9 mouse cellular contexts compared by ENCODE assay signal in genomic region chr3:127451070-127451469, GRCm38 (mm10). TPM values are rescaled to one million over a fixed set of nuclear protein-coding genes. Genes with fewer than 3 reads are reported as not detected.
DNase-seq lines count a peak whose midpoint lies in the region; ATAC-seq and TF ChIP-seq lines count a peak whose summit lies in the region.
"Had no signal": no experiment of that assay in that cellular context is flagged by ENCODE, and none has a peak within 500 bp of the region (broad histone marks: within the 10 kb centered on the region; RNA-seq: fewer than 3 reads in every experiment).

No protein-coding gene starts in this region.

- peak; percentile 28 for DNase-seq in gastrocnemius, adult 18-20 months (ENCODE audit: low spot score)
- DNase-seq in gastrocnemius, postnatal 36 days = no peak
- DNase-seq in midbrain, postnatal 0 days (ENCODE audit: low spot score) = peak; percentile 51
- DNase-seq in adrenal gland, postnatal 36 days = peak; percentile 53 to 58
- peak; percentile 53 for DNase-seq in limb, embryonic 10.5 days (ENCODE audit: low spot score)

- intact Hi-C loops in gastrocnemius, postnatal 36 days (cut with DNase I) = loop anchor here (5.0 kb wide), 1 partner anchor 129 kb away; no protein-coding TSS in a partner anchor

- H3K9ac ChIP-seq in midbrain, postnatal 0 days (replicated peaks; ENCODE audit: low read length, poor library complexity, severe bottlenecking) = no peak overlapping the region
- H3K9ac ChIP-seq in midbrain, embryonic 13.5 days (replicated peaks) = no peak overlapping the region
- H3K9ac ChIP-seq: hindbrain, embryonic 15.5 days had no signal

- no peak for ATAC-seq in midbrain, postnatal 0 days (ENCODE audit: low FRiP score)
- ATAC-seq in midbrain, embryonic 13.5 days = no peak

- no peak overlapping the region for H3K4me2 ChIP-seq in midbrain, postnatal 0 days (ENCODE audit: low read depth, low read length, poor library complexity, severe bottlenecking)
- H3K4me2 ChIP-seq in midbrain, embryonic 13.5 days (replicated peaks) = no peak overlapping the region
- H3K4me2 ChIP-seq: hindbrain, embryonic 15.5 days had no signal

- no peaks in the 10 kb centered on the region for H3K9me3 ChIP-seq in midbrain, postnatal 0 days (ENCODE audit: low read length)
- H3K9me3 ChIP-seq in midbrain, embryonic 13.5 days = no peaks in the 10 kb centered on the region
- H3K9me3 ChIP-seq in limb, embryonic 10.5 days (replicated peaks) = no peaks in the 10 kb centered on the region
- H3K9me3 ChIP-seq: hindbrain, embryonic 15.5 days had no signal

- no peaks in the 10 kb centered on the region for H3K4me1 ChIP-seq in midbrain, postnatal 0 days (ENCODE audit: insufficient read depth, low read length)
- no peaks in the 10 kb centered on the region for H3K4me1 ChIP-seq in midbrain, embryonic 13.5 days (replicated peaks)
- no peaks in the 10 kb centered on the region for H3K4me1 ChIP-seq in embryonic fibroblast, embryonic 13.5 days (ENCODE audit: control insufficient read depth, insufficient read depth, low read length)
- H3K4me1 ChIP-seq in limb, embryonic 10.5 days = peaks cover 3% of the 10 kb centered on the region; the same call in 1 of the 2 replicates
- no peaks in the 10 kb centered on the region for H3K4me1 ChIP-seq in testis, adult 2 months (ENCODE audit: control insufficient read depth, insufficient read depth, low read length)
- H3K4me1 ChIP-seq: hindbrain, embryonic 15.5 days had no signal

- no peaks in the 10 kb centered on the region for H3K36me3 ChIP-seq in midbrain, postnatal 0 days (ENCODE audit: insufficient read depth, low read length)
- no peaks in the 10 kb centered on the region for H3K36me3 ChIP-seq in midbrain, embryonic 13.5 days
- H3K36me3 ChIP-seq in limb, embryonic 10.5 days = no peaks in the 10 kb centered on the region
- no peaks in the 10 kb centered on the region for H3K36me3 ChIP-seq in testis, adult 2 months (ENCODE audit: control insufficient read depth, insufficient read depth, low read length)
- H3K36me3 ChIP-seq: hindbrain, embryonic 15.5 days had no signal

- 6% methylated on average over 3 of the region's 3 CpGs for WGBS in midbrain, postnatal 0 days
- 14% methylated on average over 3 of the region's 3 CpGs for WGBS in midbrain, embryonic 13.5 days
- WGBS in limb, embryonic 10.5 days = 10% methylated on average over 3 of the region's 3 CpGs

- no peak overlapping the region for H3K4me3 ChIP-seq in midbrain, postnatal 0 days (ENCODE audit: low read depth, low read length)
- H3K4me3 ChIP-seq in midbrain, embryonic 13.5 days (replicated peaks) = no peak overlapping the region
- no peak overlapping the region for H3K4me3 ChIP-seq in embryonic fibroblast, embryonic 13.5 days (ENCODE audit: insufficient read depth, low read length)
- no peak overlapping the region for H3K4me3 ChIP-seq in limb, embryonic 10.5 days
- no peak overlapping the region for H3K4me3 ChIP-seq in testis, adult 2 months (ENCODE audit: control insufficient read depth, low read depth, low read length)
- H3K4me3 ChIP-seq: hindbrain, embryonic 15.5 days had no signal

- no peak overlapping the region for H3K27ac ChIP-seq in midbrain, postnatal 0 days (ENCODE audit: low read depth, low read length)
- no peak overlapping the region for H3K27ac ChIP-seq in midbrain, embryonic 13.5 days
- H3K27ac ChIP-seq in embryonic fibroblast, embryonic 13.5 days (ENCODE audit: insufficient read depth, low read length) = no peak overlapping the region
- H3K27ac ChIP-seq in limb, embryonic 10.5 days = no peak overlapping the region
- H3K27ac ChIP-seq in testis, adult 2 months (ENCODE audit: control insufficient read depth, insufficient read depth, low read depth, low read length) = no peak overlapping the region
- H3K27ac ChIP-seq: hindbrain, embryonic 15.5 days had no signal

- peak; percentile 78 for TF ChIP-seq CTCF in midbrain, postnatal 0 days (IDR thresholded peaks at IDR 0.05)
- TF ChIP-seq CTCF in embryonic fibroblast, embryonic 13.5 days (IDR thresholded peaks at IDR 0.05; ENCODE audit: borderline replicate concordance, insufficient read depth, low read length) = 0 out of 2 replicates have a peak, but pooled peaks have one; percentile 54
- peak; percentile 81; the same call in 1 of the 2 replicates for TF ChIP-seq CTCF in testis, adult 2 months (IDR thresholded peaks at IDR 0.05; ENCODE audit: control insufficient read depth, insufficient read depth, insufficient replicate concordance, low read depth, low read length)

- no peak for TF ChIP-seq POLR2A in embryonic fibroblast, embryonic 13.5 days (IDR thresholded peaks at IDR 0.05; ENCODE audit: low read depth, low read length)
- no peak for TF ChIP-seq POLR2A in testis, adult 2 months (IDR thresholded peaks at IDR 0.05; ENCODE audit: control insufficient read depth, low read depth, low read length)

- H3K27me3 ChIP-seq in midbrain, postnatal 0 days (ENCODE audit: insufficient read depth, low read length) = no peaks in the 10 kb centered on the region
- H3K27me3 ChIP-seq in midbrain, embryonic 13.5 days = 0 out of 2 replicates have a peak, but pooled peaks cover 5% of the 10 kb centered on the region
- H3K27me3 ChIP-seq in limb, embryonic 10.5 days (ENCODE audit: low read depth, poor library complexity, severe bottlenecking) = no peaks in the 10 kb centered on the region
- no peaks in the 10 kb centered on the region for H3K27me3 ChIP-seq in testis, adult 2 months (ENCODE audit: control insufficient read depth, insufficient read depth, low read length)
- H3K27me3 ChIP-seq: hindbrain, embryonic 15.5 days had no signal

RNA-seq across cellular contexts. Expression of gene Ank2, which starts 48.1 kb away (rescaled TPM):
- 100 to 1,000 TPM in 1 of 2 experiments, 10 to 100 TPM in 1; 91.2 to 119 TPM for total RNA-seq in gastrocnemius, adult 18-20 months (2021)
- total RNA-seq in gastrocnemius, postnatal 36 days (2021) = 100 to 1,000 TPM; 108 to 109 TPM
- 623 and 716 TPM in 2 replicates for total RNA-seq in midbrain, postnatal 0 days (2014; rRNA removed)
- 155 and 200 TPM in 2 replicates for polyA plus RNA-seq in midbrain, postnatal 0 days (2015; fragmentation: Nextera tagmentation; extraction: Ambion mirVana)
- polyA plus RNA-seq in midbrain, embryonic 13.5 days (2015; fragmentation: Nextera tagmentation; extraction: Ambion mirVana) = 186 and 204 TPM in 2 replicates
- total RNA-seq in adrenal gland, postnatal 36 days (2021) = 10 to 100 TPM; 38.6 to 42.5 TPM
- polyA plus RNA-seq in embryonic fibroblast, embryonic 13.5 days (2011; ENCODE audit: insufficient read length, low read depth, missing spikeins) = 39.5 and 53.8 TPM in 2 replicates
- 12.1 and 15.3 TPM in 2 replicates for polyA plus RNA-seq in limb, embryonic 10.5 days (2016; fragmentation: Nextera tagmentation; extraction: Ambion mirVana)
- polyA plus RNA-seq in testis, adult 2 months (2012; rRNA removed) = 52.1 and 53.8 TPM in 2 replicates

Comparison
In these comparisons a context has a peak if more than half of its experiments do, and no peak if none do; other contexts are left out.
1. DNase-seq: peak in gastrocnemius, adult 18-20 months (single experiment), midbrain, postnatal 0 days (single experiment), adrenal gland, postnatal 36 days (2 of 2) and limb, embryonic 10.5 days (single experiment); none in gastrocnemius, postnatal 36 days (0 of 2).
2. Peak in every context shown above with its lines, with median percentiles within 50 percentile points of each other: CTCF ChIP-seq.